ENCODE assay signal across 8 mouse cellular contexts in the genomic region with DNA sequence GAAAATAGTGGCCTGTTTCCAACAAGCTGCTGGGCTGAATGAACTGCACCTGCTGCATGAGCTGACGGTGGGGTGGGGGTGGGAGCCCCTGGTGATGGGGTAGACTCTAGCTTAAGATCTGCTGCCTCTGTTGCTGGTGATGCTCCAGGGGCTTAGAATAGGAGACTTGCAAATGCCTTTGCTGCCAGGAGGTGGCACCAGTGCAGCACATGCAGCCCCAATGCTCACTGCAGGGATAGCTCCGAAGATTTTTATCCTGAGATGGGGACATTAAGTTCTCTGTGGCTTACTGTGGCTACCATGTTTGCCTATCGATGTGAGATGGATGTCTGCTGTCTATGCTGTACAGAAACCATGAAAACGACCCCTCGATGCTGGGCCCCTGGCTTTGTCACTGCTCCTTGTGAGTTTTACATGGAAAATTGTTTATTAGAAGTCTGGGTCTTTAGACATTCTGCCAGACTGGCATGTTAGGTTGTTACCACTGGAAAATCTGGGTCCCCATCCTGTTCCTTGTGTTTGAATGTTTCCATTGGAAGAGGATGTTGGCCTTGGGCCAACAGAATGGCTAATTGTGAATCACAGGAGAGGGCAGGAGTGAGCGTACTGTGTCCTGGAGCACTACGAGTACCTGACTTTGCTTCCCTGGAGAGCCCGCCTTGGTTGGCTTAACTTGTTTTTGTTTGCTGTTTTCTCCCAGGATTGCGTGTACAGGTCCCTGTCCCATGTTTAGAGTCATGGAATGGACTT.
A peak's percentile ranks its signal among the peaks of the same experiment; 100 is the strongest.
DNase-seq lines count a peak whose midpoint lies in the region; ATAC-seq lines count a peak whose summit lies in the region.

No protein-coding gene starts in this region.

- peak; percentile 67 for DNase-seq in embryo, embryonic 10 days (ENCODE audit: low spot score)
- no peak for DNase-seq in embryo, embryonic 9.5 days (ENCODE audit: extremely low spot score)
- DNase-seq in MN1 (ENCODE audit: low spot score), result peak; percentile 71
- DNase-seq in embryo, embryonic 10.5 days (ENCODE audit: low spot score), result peak; percentile 67
- peak; percentile 47 for DNase-seq in left cerebral cortex, adult 11 months (ENCODE audit: low spot score)
- DNase-seq in testis, postnatal 10 days (ENCODE audit: low spot score), result peak; percentile 52

- no peak overlapping the region for H3K4me2 ChIP-seq in midbrain, embryonic 16.5 days (ENCODE audit: low read length)

- 0 out of 2 replicates have a peak, but pooled peaks cover 2% of the 10 kb centered on the region for H3K4me1 ChIP-seq in midbrain, embryonic 16.5 days (ENCODE audit: control insufficient read depth, insufficient read depth, low read length)

- no peaks in the 10 kb centered on the region for H3K9me3 ChIP-seq in midbrain, embryonic 16.5 days (replicated peaks; ENCODE audit: control insufficient read depth, low read length, poor library complexity, severe bottlenecking)

- 54% methylated on average over 9 of the region's 9 CpGs for WGBS in midbrain, embryonic 16.5 days

- no peak overlapping the region for H3K4me3 ChIP-seq in midbrain, embryonic 16.5 days (ENCODE audit: low read depth, low read length)

- no peaks in the 10 kb centered on the region for H3K36me3 ChIP-seq in midbrain, embryonic 16.5 days (ENCODE audit: control insufficient read depth, insufficient read depth, low read length)

- peaks cover 6% of the 10 kb centered on the region for H3K27me3 ChIP-seq in midbrain, embryonic 16.5 days (ENCODE audit: control insufficient read depth, insufficient read depth, low read depth, low read length)

- no peak overlapping the region for H3K27ac ChIP-seq in midbrain, embryonic 16.5 days (ENCODE audit: low read length)

- H3K9ac ChIP-seq in midbrain, embryonic 16.5 days (ENCODE audit: low read depth, low read length), result no peak overlapping the region

- peak; percentile 52 to 77 for ATAC-seq in hematopoietic stem cell, adult 5-6 weeks (replicated peaks in 1 of 2; ENCODE audit: insufficient read depth in 1 of 2, low FRiP score in 2 of 2, low TSS enrichment in 1 of 2, low read depth in 1 of 2, poor library complexity in 2 of 2, severe bottlenecking in 2 of 2)
- ATAC-seq in midbrain, embryonic 16.5 days, result peak; percentile 80
